In the genomic region with DNA sequence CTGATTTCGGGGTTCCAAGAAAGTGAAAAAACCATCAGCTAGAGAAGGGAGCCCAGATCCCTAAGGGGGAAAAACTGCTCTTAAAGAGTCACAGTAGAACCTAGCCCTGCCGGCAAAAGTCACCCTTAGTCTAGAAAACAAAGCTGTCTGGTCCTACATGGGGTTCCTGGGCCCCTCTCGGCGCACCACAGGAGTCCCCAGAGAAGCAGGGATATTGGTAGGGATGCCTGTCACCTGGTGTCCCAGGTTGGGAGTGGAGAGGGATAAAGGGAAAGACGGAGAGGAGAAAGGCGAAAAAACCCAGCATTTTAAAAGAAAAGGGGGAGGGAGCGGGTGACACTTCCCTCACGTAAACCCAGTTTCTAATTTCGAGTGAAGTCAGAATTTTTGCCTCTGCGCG, we compare ENCODE assay signal across 8 mouse cellular contexts. TPM values are rescaled to one million over a fixed set of nuclear protein-coding genes. Genes with fewer than 3 reads are reported as not detected.
DNase-seq lines count a peak whose midpoint lies in the region; ATAC-seq and TF ChIP-seq lines count a peak whose summit lies in the region.
"Had no signal": no experiment of that assay in that cellular context is flagged by ENCODE, and none has a peak within 500 bp of the region (broad histone marks: within the 10 kb centered on the region; RNA-seq: fewer than 3 reads in every experiment).

No protein-coding gene starts in this region.

- peak overlapping the region; percentile 58 for H3K4me2 ChIP-seq in hindbrain, postnatal 0 days (ENCODE audit: low read depth, low read length)
- H3K4me2 ChIP-seq in neural tube, embryonic 13.5 days: peak overlapping the region; percentile 55

- no peak for ATAC-seq in hindbrain, postnatal 0 days
- ATAC-seq in neural tube, embryonic 13.5 days (ENCODE audit: low read depth): no peak

- H3K9me3 ChIP-seq in hindbrain, postnatal 0 days (ENCODE audit: low read length): no peaks in the 10 kb centered on the region
- no peaks in the 10 kb centered on the region for H3K9me3 ChIP-seq in neural tube, embryonic 13.5 days

- TF ChIP-seq CTCF in kidney, adult 2 months (conservative IDR thresholded peaks at IDR 0.05; ENCODE audit: insufficient read depth, insufficient read length, low read depth, low read length): no peak
- no peak for TF ChIP-seq CTCF in hindbrain, postnatal 0 days (IDR thresholded peaks at IDR 0.05; ENCODE audit: low read depth)

- no peaks in the 10 kb centered on the region for H3K4me1 ChIP-seq in kidney, adult 2 months (ENCODE audit: control insufficient read depth, insufficient read depth, low read length)
- no peaks in the 10 kb centered on the region for H3K4me1 ChIP-seq in hindbrain, postnatal 0 days (ENCODE audit: insufficient read depth, low read length)
- peaks cover 46% of the 10 kb centered on the region for H3K4me1 ChIP-seq in neural tube, embryonic 13.5 days (replicated peaks)

- H3K9ac ChIP-seq in hindbrain, postnatal 0 days (replicated peaks; ENCODE audit: low read length): no peak overlapping the region
- H3K9ac ChIP-seq in neural tube, embryonic 13.5 days: peak overlapping the region; percentile 74

- no peak for TF ChIP-seq POLR2A in kidney, adult 2 months (IDR thresholded peaks at IDR 0.05; ENCODE audit: low read depth, low read length)

- peak overlapping the region; percentile 31 for H3K4me3 ChIP-seq in kidney, adult 2 months (ENCODE audit: insufficient read depth, low read depth, low read length)
- peak overlapping the region; percentile 44 for H3K4me3 ChIP-seq in hindbrain, postnatal 0 days (ENCODE audit: low read length)
- peak overlapping the region; percentile 43 for H3K4me3 ChIP-seq in neural tube, embryonic 13.5 days

- H3K36me3 ChIP-seq in kidney, adult 2 months (ENCODE audit: control insufficient read depth, insufficient read depth, low read length): no peaks in the 10 kb centered on the region
- H3K36me3 ChIP-seq in hindbrain, postnatal 0 days (ENCODE audit: insufficient read depth, low read length): no peaks in the 10 kb centered on the region
- no peaks in the 10 kb centered on the region for H3K36me3 ChIP-seq in neural tube, embryonic 13.5 days

- no peak for DNase-seq in kidney, adult 2 months
- DNase-seq in kidney, adult 9 months: no peak
- peak; percentile 20 for DNase-seq in embryo, embryonic 11 days
- no peak for DNase-seq in hindbrain, postnatal 0 days (ENCODE audit: low spot score)
- DNase-seq in c-Kit-positive CD71-positive TER-119-positive erythroid progenitor cells, embryonic 14.5 days (ENCODE audit: low spot score): no peak
- DNase-seq in layer of hippocampus, postnatal 14 days (ENCODE audit: low spot score in 2 of 2): no peak

- peaks cover 14% of the 10 kb centered on the region; the same call in 1 of the 2 replicates for H3K27me3 ChIP-seq in kidney, adult 2 months (replicated peaks; ENCODE audit: control insufficient read depth, insufficient read depth, low read length)
- H3K27me3 ChIP-seq in hindbrain, postnatal 0 days (ENCODE audit: insufficient read depth, low read length): peaks cover 58% of the 10 kb centered on the region
- peaks cover 70% of the 10 kb centered on the region for H3K27me3 ChIP-seq in neural tube, embryonic 13.5 days

- H3K27ac ChIP-seq in kidney, adult 2 months (ENCODE audit: insufficient read depth, low read depth, low read length): no peak overlapping the region
- no peak overlapping the region for H3K27ac ChIP-seq in hindbrain, postnatal 0 days
- H3K27ac ChIP-seq in neural tube, embryonic 13.5 days (replicated peaks): peak overlapping the region; percentile 87
- H3K27ac ChIP-seq: macrophage had no signal

- WGBS in kidney, adult 2 months: 2% methylated on average over 11 of the region's 11 CpGs
- WGBS in hindbrain, postnatal 0 days: 1% methylated on average over 11 of the region's 11 CpGs
- under 1% methylated on average over 11 of the region's 11 CpGs for WGBS in neural tube, embryonic 13.5 days

RNA-seq across cellular contexts. Expression of a gene that starts 6.1 kb away (rescaled TPM):
- 4.3 and 5.2 TPM in 2 replicates for polyA plus RNA-seq in kidney, adult 2 months (2012; rRNA removed)
- 2.1 and 4.7 TPM in 2 replicates for total RNA-seq in hindbrain, postnatal 0 days (2014; rRNA removed)
- 6.9 and 7.2 TPM in 2 replicates for polyA plus RNA-seq in hindbrain, postnatal 0 days (2015; fragmentation: Nextera tagmentation; extraction: Ambion mirVana)
- 11.6 and 13.7 TPM in 2 replicates for polyA plus RNA-seq in neural tube, embryonic 13.5 days (2015; fragmentation: Nextera tagmentation; extraction: Ambion mirVana)
- under 1 TPM; 0.41 to 0.52 TPM for total RNA-seq in layer of hippocampus, postnatal 14 days (2021)
